Comparison of ENCODE assay signal across 26 mouse cellular contexts in the genomic region with DNA sequence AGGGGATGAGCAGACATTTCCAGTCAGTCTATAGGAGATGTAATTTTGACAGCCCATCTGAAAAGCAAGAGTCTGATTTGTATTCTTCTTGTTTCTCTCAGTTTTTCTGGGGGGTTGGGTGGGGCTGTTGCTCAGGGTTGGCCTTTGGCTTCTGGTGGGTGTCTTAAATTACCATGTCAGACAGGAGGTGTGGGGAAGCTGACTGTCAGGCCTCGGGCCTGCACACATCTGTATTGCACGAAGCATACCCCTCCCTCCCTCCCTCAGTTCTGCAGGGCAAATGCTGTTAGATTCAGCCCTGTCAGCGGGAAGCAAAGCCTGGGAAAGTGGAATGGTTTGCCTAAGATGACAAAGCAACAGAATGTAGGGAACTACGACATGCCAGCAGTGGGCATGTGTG. TPM values are rescaled to one million over a fixed set of nuclear protein-coding genes. Genes with fewer than 3 reads are reported as not detected.
"Had no signal": no experiment of that assay in that cellular context is flagged by ENCODE, and none has a peak within 500 bp of the region (broad histone marks: within the 10 kb centered on the region; RNA-seq: fewer than 3 reads in every experiment).

No protein-coding gene starts in this region.

- ATAC-seq: liver, postnatal 0 days; lung, postnatal 0 days; midbrain, embryonic 16.5 days had no signal

- H3K27ac ChIP-seq: liver, embryonic 13.5 days; liver, embryonic 15.5 days; lung, embryonic 15.5 days; midbrain, embryonic 10.5 days; midbrain, embryonic 12.5 days; neural tube, embryonic 12.5 days; neural tube, embryonic 15.5 days had no signal

- H3K27me3 ChIP-seq: liver, embryonic 13.5 days; liver, embryonic 15.5 days; lung, embryonic 15.5 days; midbrain, embryonic 12.5 days; neural tube, embryonic 12.5 days; neural tube, embryonic 15.5 days had no signal

- H3K9me3 ChIP-seq: liver, embryonic 13.5 days; liver, embryonic 15.5 days; lung, embryonic 15.5 days; midbrain, embryonic 10.5 days; midbrain, embryonic 12.5 days; neural tube, embryonic 12.5 days; neural tube, embryonic 15.5 days had no signal

- H3K4me2 ChIP-seq: liver, embryonic 13.5 days; liver, embryonic 15.5 days; lung, embryonic 15.5 days; midbrain, embryonic 12.5 days; neural tube, embryonic 12.5 days; neural tube, embryonic 15.5 days had no signal

- H3K9ac ChIP-seq: liver, embryonic 15.5 days; liver, postnatal 0 days; lung, embryonic 15.5 days; midbrain, embryonic 12.5 days; neural tube, embryonic 15.5 days had no signal

- H3K4me3 ChIP-seq: liver, embryonic 13.5 days; liver, embryonic 15.5 days; lung, embryonic 15.5 days; midbrain, embryonic 10.5 days; midbrain, embryonic 12.5 days; myocyte; neural tube, embryonic 12.5 days; neural tube, embryonic 15.5 days had no signal

- H3K36me3 ChIP-seq: lung, embryonic 15.5 days had no signal

- DNase-seq: liver, embryonic 13.5 days; liver, postnatal 0 days; lung, adult 2 months; lung, postnatal 14 days; lung, postnatal 4 days; midbrain, embryonic 14.5 days; retina, postnatal 1 day; right cerebral cortex, adult 18-20 months; right cerebral cortex, postnatal 25 days; right cerebral cortex, postnatal 4 days; spleen, adult 18-20 months; thymus, adult 18-20 months; thymus, postnatal 14 days; thymus, postnatal 36 days had no signal

RNA-seq across cellular contexts. Expression of a gene that starts 29.0 kb away (rescaled TPM):
- total RNA-seq: megakaryocyte, adult 5-6 weeks; megakaryocyte-erythroid progenitor cell, adult 5-6 weeks had no signal
- polyA plus RNA-seq: lung, embryonic 15.5 days; lung, postnatal 0 days; midbrain, embryonic 10.5 days; midbrain, embryonic 12.5 days; midbrain, embryonic 14.5 days; myocyte; neural tube, embryonic 12.5 days; neural tube, embryonic 15.5 days; stomach, embryonic 14.5 days had no signal

RNA-seq across cellular contexts. Expression of a gene that starts 49.2 kb away (rescaled TPM):
- total RNA-seq: megakaryocyte, adult 5-6 weeks; megakaryocyte-erythroid progenitor cell, adult 5-6 weeks had no signal
- polyA plus RNA-seq: liver, embryonic 13.5 days; liver, embryonic 15.5 days; liver, postnatal 0 days; lung, adult 2 months; lung, embryonic 15.5 days; lung, postnatal 0 days; midbrain, embryonic 10.5 days; midbrain, embryonic 12.5 days; midbrain, embryonic 14.5 days; midbrain, embryonic 16.5 days; myocyte; neural tube, embryonic 12.5 days; neural tube, embryonic 15.5 days; stomach, embryonic 14.5 days had no signal

RNA-seq across cellular contexts. Expression of a gene that starts 50.5 kb away (rescaled TPM):
- total RNA-seq: megakaryocyte, adult 5-6 weeks had no signal
- polyA plus RNA-seq: midbrain, embryonic 10.5 days; midbrain, embryonic 12.5 days; midbrain, embryonic 14.5 days; midbrain, embryonic 16.5 days; neural tube, embryonic 12.5 days; neural tube, embryonic 15.5 days; stomach, embryonic 14.5 days had no signal
